ENCODE assay signal across 19 mouse cellular contexts in genomic region chr16:97797950-97798869, GRCm38 (mm10). TPM values are rescaled to one million over a fixed set of nuclear protein-coding genes. Genes with fewer than 3 reads are reported as not detected.
DNase-seq lines count a peak whose midpoint lies in the region; ATAC-seq and TF ChIP-seq lines count a peak whose summit lies in the region.
"Had no signal": no experiment of that assay in that cellular context is flagged by ENCODE, and none has a peak within 500 bp of the region (broad histone marks: within the 10 kb centered on the region; RNA-seq: fewer than 3 reads in every experiment).

No protein-coding gene starts in this region.

- no peaks in the 10 kb centered on the region for H3K9me3 ChIP-seq in G1E (replicated peaks)
- H3K9me3 ChIP-seq in liver, embryonic 13.5 days (replicated peaks) = no peaks in the 10 kb centered on the region
- no peaks in the 10 kb centered on the region for H3K9me3 ChIP-seq in embryonic facial prominence, embryonic 10.5 days
- H3K9me3 ChIP-seq: embryonic facial prominence, embryonic 15.5 days; forebrain, embryonic 13.5 days; limb, embryonic 10.5 days had no signal

- H3K27ac ChIP-seq in liver, embryonic 13.5 days = no peak overlapping the region
- peak overlapping the region; percentile 44 for H3K27ac ChIP-seq in small intestine, adult 2 months (ENCODE audit: insufficient read depth, low read depth, low read length)
- H3K27ac ChIP-seq in embryonic facial prominence, embryonic 10.5 days (replicated peaks) = no peak overlapping the region
- H3K27ac ChIP-seq: embryonic facial prominence, embryonic 15.5 days; forebrain, embryonic 13.5 days; hindbrain, postnatal 0 days; limb, embryonic 10.5 days had no signal

- peak overlapping the region; percentile 36; the same call in 1 of the 2 replicates for H3K4me3 ChIP-seq in G1E (ENCODE audit: low read depth, low read length)
- no peak overlapping the region for H3K4me3 ChIP-seq in liver, embryonic 13.5 days (replicated peaks)
- H3K4me3 ChIP-seq in small intestine, adult 2 months (ENCODE audit: low read depth, low read length) = no peak overlapping the region
- no peak overlapping the region for H3K4me3 ChIP-seq in embryonic facial prominence, embryonic 10.5 days
- H3K4me3 ChIP-seq: embryonic facial prominence, embryonic 15.5 days; forebrain, embryonic 13.5 days; limb, embryonic 10.5 days had no signal

- peak; percentile 75 for DNase-seq in G1E (ENCODE audit: low spot score)
- DNase-seq in liver, embryonic 13.5 days = peak; percentile 12
- DNase-seq in urinary bladder, postnatal 25 days (ENCODE audit: low spot score) = no peak
- DNase-seq in natural killer cell, adult 2 months (ENCODE audit: low spot score in 2 of 2) = no peak
- no peak for DNase-seq in embryonic facial prominence, embryonic 10.5 days (ENCODE audit: low spot score)
- DNase-seq: cerebellum, adult 8-10 months; heart, postnatal 4 days; lung, adult 2 months; lung, postnatal 4 days; midbrain, embryonic 14.5 days; thymus, adult 18-20 months had no signal

- peak; percentile 96 for ATAC-seq in G1E (ENCODE audit: extremely low read depth, insufficient number of reproducible peaks, low FRiP score, poor library complexity, severe bottlenecking)
- ATAC-seq in erythroid progenitor cell, adult 5-6 weeks (replicated peaks; ENCODE audit: low FRiP score, poor library complexity, severe bottlenecking) = 0 out of 2 replicates have a peak, but pooled peaks have one; percentile 12
- ATAC-seq in liver, embryonic 13.5 days (ENCODE audit: low read depth) = peak; percentile 35; the same call in 1 of the 2 replicates
- ATAC-seq: forebrain, embryonic 13.5 days; hindbrain, postnatal 0 days; Patski had no signal

- no peak for TF ChIP-seq POLR2A in small intestine, adult 2 months (IDR thresholded peaks at IDR 0.05; ENCODE audit: low read depth, low read length)

- H3K4me2 ChIP-seq in liver, embryonic 13.5 days = no peak overlapping the region
- H3K4me2 ChIP-seq: embryonic facial prominence, embryonic 15.5 days; forebrain, embryonic 13.5 days had no signal

- peaks cover 87% of the 10 kb centered on the region for H3K36me3 ChIP-seq in G1E (replicated peaks)
- peaks cover 80% of the 10 kb centered on the region for H3K36me3 ChIP-seq in liver, embryonic 13.5 days
- peaks cover 44% of the 10 kb centered on the region for H3K36me3 ChIP-seq in small intestine, adult 2 months (ENCODE audit: control insufficient read depth, insufficient read depth, low read length)
- H3K36me3 ChIP-seq in embryonic facial prominence, embryonic 10.5 days (replicated peaks) = peaks cover 96% of the 10 kb centered on the region

- no peak overlapping the region for H3K9ac ChIP-seq in liver, embryonic 13.5 days
- H3K9ac ChIP-seq: embryonic facial prominence, embryonic 15.5 days; forebrain, embryonic 13.5 days had no signal

- 35% methylated on average over 7 of the region's 7 CpGs for WGBS in liver, embryonic 13.5 days (ENCODE audit: insufficient replicate concordance)
- 58% methylated on average over 7 of the region's 7 CpGs for WGBS in small intestine, adult 2 months
- 89% methylated on average over 7 of the region's 7 CpGs for WGBS in embryonic facial prominence, embryonic 10.5 days

- no peak for TF ChIP-seq CTCF in G1E (IDR thresholded peaks at IDR 0.05; ENCODE audit: low read depth, low read length)
- no peak for TF ChIP-seq CTCF in small intestine, adult 2 months (IDR thresholded peaks at IDR 0.05; ENCODE audit: extremely low read depth, insufficient read length, insufficient replicate concordance, low read depth, low read length)

- peaks cover 31% of the 10 kb centered on the region for H3K4me1 ChIP-seq in G1E (ENCODE audit: insufficient read depth, low read depth, low read length)
- peaks cover 3% of the 10 kb centered on the region; the same call in 1 of the 2 replicates for H3K4me1 ChIP-seq in liver, embryonic 13.5 days (replicated peaks)
- peaks cover 14% of the 10 kb centered on the region for H3K4me1 ChIP-seq in small intestine, adult 2 months (ENCODE audit: control insufficient read depth, insufficient read depth, insufficient read length, low read length)
- H3K4me1 ChIP-seq in embryonic facial prominence, embryonic 10.5 days = no peaks in the 10 kb centered on the region
- H3K4me1 ChIP-seq: embryonic facial prominence, embryonic 15.5 days; forebrain, embryonic 13.5 days; limb, embryonic 10.5 days had no signal

- no peaks in the 10 kb centered on the region for H3K27me3 ChIP-seq in G1E (ENCODE audit: insufficient read depth, low read length)
- H3K27me3 ChIP-seq in liver, embryonic 13.5 days = no peaks in the 10 kb centered on the region
- no peaks in the 10 kb centered on the region for H3K27me3 ChIP-seq in small intestine, adult 2 months (ENCODE audit: control insufficient read depth, insufficient read depth, low read length)
- no peaks in the 10 kb centered on the region for H3K27me3 ChIP-seq in embryonic facial prominence, embryonic 10.5 days (replicated peaks; ENCODE audit: low read depth, poor library complexity, severe bottlenecking)
- H3K27me3 ChIP-seq: embryonic facial prominence, embryonic 15.5 days; forebrain, embryonic 13.5 days; Patski had no signal

RNA-seq across cellular contexts. Expression of gene Ripk4, which starts 34.6 kb away (rescaled TPM):
- total RNA-seq in G1E (2014; fragmentation: Nextera tagmentation) (not detected in 2 replicates), G1E (2017) (0.05 and 0.06 TPM in 2 replicates)
- not detected in 2 replicates for polyA plus RNA-seq in G1E (2012)
- total RNA-seq in erythroid progenitor cell, adult 5-6 weeks (2015; ENCODE audit: low replicate concordance) = not detected in 2 replicates
- total RNA-seq in erythroid progenitor cell, adult 5-6 weeks (2017; ENCODE audit: low replicate concordance) = not detected in 2 replicates
- polyA plus RNA-seq in liver, embryonic 13.5 days (2015; fragmentation: Nextera tagmentation; extraction: Ambion mirVana) = 2.3 and 2.7 TPM in 2 replicates
- polyA plus RNA-seq in small intestine, adult 2 months (2012; rRNA removed) = 12.5 and 12.6 TPM in 2 replicates
- polyA plus RNA-seq in embryonic facial prominence, embryonic 10.5 days (2016; fragmentation: Nextera tagmentation; extraction: Ambion mirVana) = 7.8 and 8.4 TPM in 2 replicates
- total RNA-seq: gastrocnemius, postnatal 4 days had no signal

RNA-seq across cellular contexts. Expression of gene Prdm15, which starts 53.4 kb away (rescaled TPM):
- total RNA-seq in G1E (2014; fragmentation: Nextera tagmentation) (14.3 and 28.3 TPM in 2 replicates), G1E (2017) (10.9 and 11.7 TPM in 2 replicates)
- 3.0 and 5.0 TPM in 2 replicates for polyA plus RNA-seq in G1E (2012)
- total RNA-seq in erythroid progenitor cell, adult 5-6 weeks (2015; ENCODE audit: low replicate concordance) = 1.8 and 2.9 TPM in 2 replicates
- total RNA-seq in erythroid progenitor cell, adult 5-6 weeks (2017; ENCODE audit: low replicate concordance) = 0.90 and 2.5 TPM in 2 replicates
- 2.9 and 3.0 TPM in 2 replicates for polyA plus RNA-seq in liver, embryonic 13.5 days (2015; fragmentation: Nextera tagmentation; extraction: Ambion mirVana)
- 6.5 and 8.5 TPM in 2 replicates for polyA plus RNA-seq in small intestine, adult 2 months (2012; rRNA removed)
- 16.6 and 17.2 TPM in 2 replicates for polyA plus RNA-seq in embryonic facial prominence, embryonic 10.5 days (2016; fragmentation: Nextera tagmentation; extraction: Ambion mirVana)

Comparison
In these comparisons a context has a peak if more than half of its experiments do, and no peak if none do; other contexts are left out.
1. ATAC-seq: peak in every context shown above with its lines; median percentile 96 in G1E; 35 in liver, embryonic 13.5 days; 12 in erythroid progenitor cell, adult 5-6 weeks.
2. DNase-seq: peak in G1E (single experiment) and liver, embryonic 13.5 days (single experiment); none in urinary bladder, postnatal 25 days (single experiment), natural killer cell, adult 2 months (0 of 2) and embryonic facial prominence, embryonic 10.5 days (single experiment).